Mouse (Mus musculus) myocyte (in vitro differentiated cells): ENCODE measurements around the gene Apobec4. TPM values are rescaled to one million over a fixed set of nuclear protein-coding genes. Genes with fewer than 3 reads are reported as not detected.

Source experiments
- H3K27me3 ChIP-seq: one replicate; pipeline ENCODE4 v1.6.1; 2011; ENCODE audit not compliant: control insufficient read depth, insufficient read depth, insufficient read length
- H3K36me3 ChIP-seq: one replicate; pipeline ENCODE4 v1.6.1; 2011; ENCODE audit not compliant: control insufficient read depth, insufficient read depth
- H3K4me2 ChIP-seq: one replicate; pipeline ENCODE4 v1.6.1; 2011; ENCODE audit warnings: low read depth, control low read depth
- H3K4me3 ChIP-seq: one replicate; pipeline ENCODE4 v1.5.1; 2011; ENCODE audit warnings: mild to moderate bottlenecking, control low read depth, moderate library complexity
- H3K79me2 ChIP-seq: one replicate; pipeline ENCODE4 v1.6.1; 2011; ENCODE audit not compliant: control insufficient read depth, insufficient read depth
- H3ac ChIP-seq: one replicate; pipeline ENCODE4 v1.6.1; 2011; ENCODE audit not compliant: control insufficient read depth, insufficient read length
- CEBPB ChIP-seq: IDR thresholded peaks from 2 replicates; pipeline ENCODE4 v1.6.1; 2011; ENCODE audit warnings: mild to moderate bottlenecking, moderate library complexity; ENCODE audit not compliant: poor library complexity, insufficient read depth, severe bottlenecking
- E2F4 ChIP-seq: IDR thresholded peaks from one replicate; pipeline ENCODE4 v1.6.1; 2011; ENCODE audit warnings: mild to moderate bottlenecking, control low read depth, moderate library complexity; ENCODE audit not compliant: insufficient read depth
- MAX ChIP-seq: IDR thresholded peaks from one replicate; pipeline ENCODE4 v1.6.1; 2011; ENCODE audit warnings: low read depth, mild to moderate bottlenecking, control low read depth
- MYOD1 ChIP-seq, 3 experiments: IDR thresholded peaks; one replicate each; pipeline ENCODE4 v1.6.1; 2011; ENCODE audit warnings: control low read depth in 2 of 3, low read depth in 2 of 3, mild to moderate bottlenecking in 2 of 3, moderate library complexity in 1 of 3; ENCODE audit not compliant: insufficient read length in 2 of 3, control insufficient read depth in 1 of 3
- MYOG ChIP-seq, 3 experiments: IDR thresholded peaks; one replicate each; pipeline ENCODE4 v1.6.1; 2011; ENCODE audit warnings: control low read depth in 2 of 3, low read depth in 2 of 3, mild to moderate bottlenecking in 2 of 3; ENCODE audit not compliant: insufficient read length in 2 of 3, control insufficient read depth in 1 of 3, insufficient read depth in 1 of 3
- POLR2A ChIP-seq: IDR thresholded peaks from one replicate; pipeline ENCODE4 v1.6.1; 2011; ENCODE audit warnings: low read depth, mild to moderate bottlenecking, control low read depth, moderate library complexity; ENCODE audit not compliant: insufficient read length
- POLR2AphosphoS2 ChIP-seq: IDR thresholded peaks from one replicate; pipeline ENCODE4 v1.6.1; 2011; ENCODE audit warnings: low read depth, control low read depth; ENCODE audit not compliant: insufficient read length
- REST ChIP-seq: IDR thresholded peaks from one replicate; pipeline ENCODE4 v1.6.1; 2011; ENCODE audit warnings: mild to moderate bottlenecking, control low read depth, moderate library complexity; ENCODE audit not compliant: insufficient read depth, insufficient read length
- SRF ChIP-seq: IDR thresholded peaks from one replicate; pipeline ENCODE4 v1.6.1; 2011; ENCODE audit warnings: low read depth; ENCODE audit not compliant: control insufficient read depth, insufficient read length
- TCF12 ChIP-seq: IDR thresholded peaks from one replicate; pipeline ENCODE4 v1.6.1; 2011; ENCODE audit warnings: mild to moderate bottlenecking, control low read depth; ENCODE audit not compliant: poor library complexity, insufficient read depth, severe bottlenecking
- TCF3 ChIP-seq: IDR thresholded peaks from one replicate; pipeline ENCODE4 v1.6.1; 2011; ENCODE audit warnings: low read depth, control low read depth; ENCODE audit not compliant: insufficient read length
- USF1 ChIP-seq: IDR thresholded peaks from one replicate; pipeline ENCODE4 v1.6.1; 2011; ENCODE audit warnings: low read depth, mild to moderate bottlenecking, control low read depth, moderate library complexity
- polyA plus RNA-seq: library from polyadenylated mRNA; unstranded; fragments of >200 nt; fragmentation: generic; extraction: Trizol; gene quantifications from one replicate; pipeline ENCODE4 v1.2.1, GENCODE M21; 2012; ENCODE audit warnings: missing spikeins

Apobec4 gene
- polyA plus RNA-seq, 1 experiment: not detected

DNA sequence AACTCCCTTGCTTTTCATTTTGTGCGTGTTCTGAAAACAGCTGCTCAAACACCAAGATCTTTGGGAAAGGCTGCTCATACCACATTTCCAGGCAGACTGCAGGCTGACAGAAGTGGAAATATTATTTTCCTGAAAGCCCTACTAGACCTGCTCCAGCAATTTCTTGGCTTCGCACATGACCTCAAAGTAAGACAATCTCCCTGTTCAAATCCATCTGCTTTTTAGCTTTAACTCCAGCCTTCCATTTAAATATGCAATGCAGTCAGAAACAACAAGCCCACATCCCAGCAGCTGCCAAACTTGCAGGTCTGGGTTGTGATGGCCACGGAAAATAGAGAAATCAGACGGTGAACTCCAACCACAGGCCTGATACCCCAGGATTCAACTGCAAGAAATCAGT lies 39.3 kb upstream of the Apobec4 start:
- Histone ChIP-seq H3K4me2 (no peak overlapping the region), H3K4me3 (no peak overlapping the region), H3ac (no peak overlapping the region), H3K79me2 (no peaks in the 10 kb centered on the region), H3K36me3 (no peaks in the 10 kb centered on the region), H3K27me3 (no peaks in the 10 kb centered on the region)
- TF ChIP-seq E2F4: no peak
- TF ChIP-seq SRF: no peak
- no peak for TF ChIP-seq MYOG (IDR thresholded peaks at IDR 0.05; ENCODE audit: control insufficient read depth in 1 of 3, insufficient read depth in 1 of 3, insufficient read length in 2 of 3, low read depth in 2 of 3)
- TF ChIP-seq REST: no peak

DNA sequence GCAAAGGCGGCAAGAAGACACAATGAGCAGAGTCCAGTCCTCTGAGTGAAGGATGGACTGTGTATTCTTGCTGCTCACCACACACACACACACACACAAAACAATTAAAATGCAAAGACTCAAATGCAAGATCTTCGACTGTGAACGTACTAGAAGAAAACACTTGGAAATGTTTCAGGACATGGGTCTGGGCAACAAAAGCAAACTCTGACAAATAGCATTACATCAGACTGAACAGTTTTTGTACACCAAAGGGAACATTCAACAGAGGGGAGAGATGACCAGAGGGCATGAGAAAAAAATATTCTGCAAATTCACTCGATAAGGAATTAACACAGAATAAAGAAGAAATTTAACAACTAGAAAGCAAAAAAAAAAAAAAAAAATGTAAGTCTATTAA lies 36.4 kb upstream of the Apobec4 start:
- H3ac ChIP-seq: no peak overlapping the region
- no peaks in the 10 kb centered on the region for H3K27me3 ChIP-seq
- TF ChIP-seq POLR2A (no peak), E2F4 (no peak), USF1 (no peak), SRF (no peak), POLR2AphosphoS2 (no peak)
- no peak overlapping the region for H3K4me3 ChIP-seq
- no peaks in the 10 kb centered on the region for H3K36me3 ChIP-seq
- H3K4me2 ChIP-seq: no peak overlapping the region
- H3K79me2 ChIP-seq: no peaks in the 10 kb centered on the region

GRCm38 (mm10) chr1:152714405-152714804 lies 35.9 kb upstream of the Apobec4 start:
- no peak for TF ChIP-seq MYOD1 (IDR thresholded peaks at IDR 0.05; ENCODE audit: control insufficient read depth in 1 of 3, insufficient read length in 2 of 3, low read depth in 2 of 3)
- no peak for TF ChIP-seq TCF12
- TF ChIP-seq MYOG (IDR thresholded peaks at IDR 0.05; ENCODE audit: control insufficient read depth in 1 of 3, insufficient read depth in 1 of 3, insufficient read length in 2 of 3, low read depth in 2 of 3): no peak
- TF ChIP-seq TCF3: no peak
- TF ChIP-seq E2F4: no peak
- TF ChIP-seq SRF: no peak
- no peak for TF ChIP-seq USF1
- no peak for TF ChIP-seq CEBPB
- TF ChIP-seq MAX: no peak
- no peak for TF ChIP-seq POLR2AphosphoS2
- TF ChIP-seq REST: no peak
- TF ChIP-seq POLR2A: no peak
- Histone ChIP-seq H3K79me2 (no peaks in the 10 kb centered on the region), H3ac (no peak overlapping the region), H3K27me3 (no peaks in the 10 kb centered on the region), H3K36me3 (no peaks in the 10 kb centered on the region), H3K4me2 (no peak overlapping the region), H3K4me3 (no peak overlapping the region)

GRCm38 (mm10) chr1:152717329-152717728 lies 33.0 kb upstream of the Apobec4 start:
- Histone ChIP-seq H3K4me2 (no peak overlapping the region), H3K79me2 (no peaks in the 10 kb centered on the region), H3K4me3 (no peak overlapping the region), H3K36me3 (no peaks in the 10 kb centered on the region), H3ac (no peak overlapping the region), H3K27me3 (no peaks in the 10 kb centered on the region)
- TF ChIP-seq POLR2A (no peak), CEBPB (no peak), POLR2AphosphoS2 (no peak), USF1 (no peak), SRF (no peak), TCF12 (no peak), MYOD1 (IDR thresholded peaks at IDR 0.05; ENCODE audit: control insufficient read depth in 1 of 3, insufficient read length in 2 of 3, low read depth in 2 of 3) (no peak), TCF3 (no peak), REST (no peak), MYOG (IDR thresholded peaks at IDR 0.05; ENCODE audit: control insufficient read depth in 1 of 3, insufficient read depth in 1 of 3, insufficient read length in 2 of 3, low read depth in 2 of 3) (no peak), E2F4 (no peak), MAX (no peak)

GRCm38 (mm10) chr1:152718200-152718599 lies 32.2 kb upstream of the Apobec4 start:
- no peaks in the 10 kb centered on the region for H3K79me2 ChIP-seq

More at GRCm38 (mm10) chr1:152718200-152718599, 32.2 kb upstream of the Apobec4 start:
- Histone ChIP-seq H3K4me2 (no peak overlapping the region), H3K36me3 (no peaks in the 10 kb centered on the region), H3K4me3 (no peak overlapping the region), H3K27me3 (no peaks in the 10 kb centered on the region), H3ac (no peak overlapping the region)
- no peak for TF ChIP-seq SRF
- TF ChIP-seq USF1: no peak
- no peak for TF ChIP-seq E2F4
- TF ChIP-seq MYOD1 (IDR thresholded peaks at IDR 0.05; ENCODE audit: control insufficient read depth in 1 of 3, insufficient read length in 2 of 3, low read depth in 2 of 3): no peak
- no peak for TF ChIP-seq POLR2A
- TF ChIP-seq REST: no peak
- no peak for TF ChIP-seq TCF12
- TF ChIP-seq POLR2AphosphoS2: no peak
- no peak for TF ChIP-seq TCF3
- TF ChIP-seq MYOG (IDR thresholded peaks at IDR 0.05; ENCODE audit: control insufficient read depth in 1 of 3, insufficient read depth in 1 of 3, insufficient read length in 2 of 3, low read depth in 2 of 3): no peak
- TF ChIP-seq MAX: no peak
- TF ChIP-seq CEBPB: no peak
